In genomic region chr1:138876371-138877045, GRCm38 (mm10) we compare ENCODE assay signal across 15 mouse cellular contexts. TPM values are rescaled to one million over a fixed set of nuclear protein-coding genes. Genes with fewer than 3 reads are reported as not detected.
DNase-seq lines count a peak whose midpoint lies in the region; ATAC-seq lines count a peak whose summit lies in the region.
"Had no signal": no experiment of that assay in that cellular context is flagged by ENCODE, and none has a peak within 500 bp of the region (broad histone marks: within the 10 kb centered on the region; RNA-seq: fewer than 3 reads in every experiment).

No protein-coding gene starts in this region.

- H3K9ac ChIP-seq in hindbrain, embryonic 16.5 days (ENCODE audit: low read depth, low read length): no peak overlapping the region
- H3K9ac ChIP-seq in hindbrain, embryonic 11.5 days (ENCODE audit: low read depth, low read length): no peak overlapping the region
- H3K9ac ChIP-seq in embryonic facial prominence, embryonic 15.5 days: no peak overlapping the region
- H3K9ac ChIP-seq in stomach, embryonic 16.5 days (ENCODE audit: low read length): no peak overlapping the region
- H3K9ac ChIP-seq: forebrain, embryonic 13.5 days; heart, embryonic 12.5 days; liver, embryonic 13.5 days had no signal

- no peak overlapping the region for H3K4me3 ChIP-seq in hindbrain, embryonic 16.5 days (ENCODE audit: low read length)
- H3K4me3 ChIP-seq in hindbrain, embryonic 11.5 days (ENCODE audit: low read depth, low read length): no peak overlapping the region
- peak overlapping the region; percentile 30 for H3K4me3 ChIP-seq in embryonic facial prominence, embryonic 15.5 days (replicated peaks)
- no peak overlapping the region for H3K4me3 ChIP-seq in stomach, embryonic 16.5 days (replicated peaks; ENCODE audit: low read length)
- H3K4me3 ChIP-seq: forebrain, embryonic 13.5 days; heart, embryonic 12.5 days; liver, embryonic 13.5 days had no signal

- no peak overlapping the region for H3K27ac ChIP-seq in hindbrain, embryonic 16.5 days (ENCODE audit: low read depth, low read length)
- no peak overlapping the region for H3K27ac ChIP-seq in hindbrain, embryonic 11.5 days (ENCODE audit: low read depth, low read length)
- H3K27ac ChIP-seq in embryonic facial prominence, embryonic 15.5 days (replicated peaks): no peak overlapping the region
- no peak overlapping the region for H3K27ac ChIP-seq in stomach, embryonic 16.5 days (ENCODE audit: low read length)
- H3K27ac ChIP-seq: forebrain, embryonic 13.5 days; liver, embryonic 13.5 days had no signal

- H3K9me3 ChIP-seq in hindbrain, embryonic 16.5 days (ENCODE audit: control insufficient read depth, low read length): no peaks in the 10 kb centered on the region
- no peaks in the 10 kb centered on the region for H3K9me3 ChIP-seq in hindbrain, embryonic 11.5 days (ENCODE audit: control insufficient read depth, low read length)
- no peaks in the 10 kb centered on the region; the same call in 1 of the 2 replicates for H3K9me3 ChIP-seq in embryonic facial prominence, embryonic 15.5 days (replicated peaks)
- no peaks in the 10 kb centered on the region for H3K9me3 ChIP-seq in stomach, embryonic 16.5 days (replicated peaks; ENCODE audit: control insufficient read depth, low read length)
- H3K9me3 ChIP-seq: forebrain, embryonic 13.5 days; liver, embryonic 13.5 days had no signal

- no peak for ATAC-seq in hindbrain, embryonic 16.5 days
- ATAC-seq in hindbrain, embryonic 11.5 days (ENCODE audit: low FRiP score): no peak
- ATAC-seq in embryonic facial prominence, embryonic 15.5 days (ENCODE audit: insufficient number of reproducible peaks, low FRiP score, low TSS enrichment, low read depth): 0 out of 2 replicates have a peak, but pooled peaks have one; percentile 54
- ATAC-seq in stomach, embryonic 16.5 days (ENCODE audit: insufficient read depth, low FRiP score): no peak
- ATAC-seq: activated CD4-positive, CD25-positive, alpha-beta regulatory T cell, adult 4 months; CD4-positive, CD25-positive, alpha-beta regulatory T cell, adult 4 months; forebrain, embryonic 13.5 days had no signal

- no peaks in the 10 kb centered on the region for H3K4me1 ChIP-seq in hindbrain, embryonic 16.5 days (ENCODE audit: control insufficient read depth, insufficient read depth, low read depth, low read length)
- H3K4me1 ChIP-seq in hindbrain, embryonic 11.5 days (replicated peaks; ENCODE audit: control insufficient read depth, insufficient read depth, low read length): no peaks in the 10 kb centered on the region
- no peaks in the 10 kb centered on the region for H3K4me1 ChIP-seq in embryonic facial prominence, embryonic 15.5 days
- H3K4me1 ChIP-seq in stomach, embryonic 16.5 days (ENCODE audit: control insufficient read depth, insufficient read depth, low read length): no peaks in the 10 kb centered on the region
- H3K4me1 ChIP-seq: heart, embryonic 12.5 days; liver, embryonic 13.5 days had no signal

- 0 out of 2 replicates have a peak overlapping the region, but pooled peaks have one; percentile 2 for H3K4me2 ChIP-seq in hindbrain, embryonic 16.5 days (ENCODE audit: low read length)
- H3K4me2 ChIP-seq in hindbrain, embryonic 11.5 days (replicated peaks; ENCODE audit: low read depth, low read length): no peak overlapping the region
- H3K4me2 ChIP-seq in embryonic facial prominence, embryonic 15.5 days (replicated peaks): peak overlapping the region; percentile 42
- H3K4me2 ChIP-seq in stomach, embryonic 16.5 days (ENCODE audit: low read depth, low read length): 0 out of 2 replicates have a peak overlapping the region, but pooled peaks have one; percentile 6
- H3K4me2 ChIP-seq: forebrain, embryonic 13.5 days; heart, embryonic 12.5 days; liver, embryonic 13.5 days had no signal

- DNase-seq in hindbrain, embryonic 11.5 days (ENCODE audit: low spot score): no peak
- peak; percentile 5 for DNase-seq in lung, postnatal 10 days
- no peak for DNase-seq in lung, adult 18-20 months
- no peak for DNase-seq in heart, adult 11 months
- no peak for DNase-seq in adrenal gland, adult 8-10 months
- DNase-seq: cerebellum, adult 18-20 months; liver, embryonic 13.5 days; thymus, postnatal 36 days had no signal

- no peaks in the 10 kb centered on the region for H3K36me3 ChIP-seq in hindbrain, embryonic 16.5 days (ENCODE audit: control insufficient read depth, insufficient read depth, low read length)
- H3K36me3 ChIP-seq in hindbrain, embryonic 11.5 days (ENCODE audit: control insufficient read depth, insufficient read depth, low read length): no peaks in the 10 kb centered on the region
- H3K36me3 ChIP-seq in embryonic facial prominence, embryonic 15.5 days: no peaks in the 10 kb centered on the region
- no peaks in the 10 kb centered on the region for H3K36me3 ChIP-seq in stomach, embryonic 16.5 days (ENCODE audit: control insufficient read depth, insufficient read depth, low read length)
- H3K36me3 ChIP-seq: heart, embryonic 12.5 days; liver, embryonic 13.5 days had no signal

- 79% methylated on average over 16 of the region's 16 CpGs for WGBS in hindbrain, embryonic 16.5 days
- 85% methylated on average over 16 of the region's 16 CpGs for WGBS in hindbrain, embryonic 11.5 days
- WGBS in embryonic facial prominence, embryonic 15.5 days: 43% methylated on average over 16 of the region's 16 CpGs
- 49% methylated on average over 16 of the region's 16 CpGs for WGBS in stomach, embryonic 16.5 days

- no peaks in the 10 kb centered on the region for H3K27me3 ChIP-seq in hindbrain, embryonic 16.5 days (replicated peaks; ENCODE audit: control insufficient read depth, insufficient read depth, low read length)
- H3K27me3 ChIP-seq in hindbrain, embryonic 11.5 days (ENCODE audit: control insufficient read depth, insufficient read depth, low read length): no peaks in the 10 kb centered on the region
- no peaks in the 10 kb centered on the region for H3K27me3 ChIP-seq in embryonic facial prominence, embryonic 15.5 days
- no peaks in the 10 kb centered on the region for H3K27me3 ChIP-seq in stomach, embryonic 16.5 days (ENCODE audit: control insufficient read depth, insufficient read depth, low read length)
- H3K27me3 ChIP-seq: forebrain, embryonic 13.5 days; heart, embryonic 12.5 days; liver, embryonic 13.5 days had no signal

RNA-seq across cellular contexts. Expression of gene 2310009B15Rik, which starts 19.9 kb away (rescaled TPM):
- polyA plus RNA-seq in hindbrain, embryonic 16.5 days (2015; fragmentation: Nextera tagmentation; extraction: Ambion mirVana): 24.0 and 29.5 TPM in 2 replicates
- 42.4 and 44.6 TPM in 2 replicates for polyA plus RNA-seq in hindbrain, embryonic 11.5 days (2014; fragmentation: Nextera tagmentation; extraction: Ambion mirVana)
- 32.8 and 32.9 TPM in 2 replicates for polyA plus RNA-seq in embryonic facial prominence, embryonic 15.5 days (2015; fragmentation: Nextera tagmentation; extraction: Ambion mirVana)
- polyA plus RNA-seq in stomach, embryonic 16.5 days (2015; fragmentation: Nextera tagmentation; extraction: Ambion mirVana): 29.9 and 39.6 TPM in 2 replicates
- 10 to 100 TPM; 19.5 to 24.4 (median 19.9) TPM for total RNA-seq in adrenal gland, adult 8-10 months (2022)

RNA-seq across cellular contexts. Expression of gene Lhx9, which starts 28.1 kb away (rescaled TPM):
- 10.7 and 17.5 TPM in 2 replicates for polyA plus RNA-seq in hindbrain, embryonic 16.5 days (2015; fragmentation: Nextera tagmentation; extraction: Ambion mirVana)
- 31.4 and 32.1 TPM in 2 replicates for polyA plus RNA-seq in hindbrain, embryonic 11.5 days (2014; fragmentation: Nextera tagmentation; extraction: Ambion mirVana)
- 0.24 and 0.63 TPM in 2 replicates for polyA plus RNA-seq in embryonic facial prominence, embryonic 15.5 days (2015; fragmentation: Nextera tagmentation; extraction: Ambion mirVana)
- polyA plus RNA-seq in stomach, embryonic 16.5 days (2015; fragmentation: Nextera tagmentation; extraction: Ambion mirVana): 0.87 and 1.2 TPM in 2 replicates
- not detected for total RNA-seq in adrenal gland, adult 8-10 months (2022)
- polyA plus RNA-seq: activated CD4-positive, CD25-positive, alpha-beta regulatory T cell, adult 4 months; CD4-positive, CD25-positive, alpha-beta regulatory T cell, adult 4 months had no signal
